Mouse (Mus musculus): ENCODE measurements around the gene Ctnna2.

DNA sequence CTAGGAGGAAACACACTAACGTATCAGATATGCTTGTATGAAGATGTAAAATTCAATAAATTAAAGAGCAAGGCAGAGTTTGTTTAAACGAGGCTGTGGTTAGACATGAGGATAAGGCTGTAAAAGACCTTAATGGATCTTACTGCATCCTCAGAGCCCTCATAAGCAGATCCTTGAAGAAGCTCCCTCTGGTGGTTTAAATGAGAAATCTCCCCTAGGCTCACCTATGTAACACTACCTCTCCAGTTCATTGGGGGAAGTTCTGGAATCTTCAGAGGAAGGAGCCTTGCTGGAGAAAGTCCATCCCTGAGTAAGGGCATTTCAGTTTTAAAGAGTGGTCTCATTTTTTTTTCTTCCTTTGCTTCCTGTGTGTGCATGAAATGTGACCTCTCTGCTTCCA is 380.3 kb downstream of the Ctnna2 start:
- TF ChIP-seq POLR2A (IDR thresholded peaks at IDR 0.05; ENCODE audit: extremely low read depth, insufficient read depth, low read length) (no peak), CTCF (IDR thresholded peaks at IDR 0.05; ENCODE audit: extremely low read depth, insufficient read depth, low read length) (peak; percentile 27; the same call in 1 of the 2 replicates)
